Mouse (Mus musculus): Measurements from ENCODE around the gene Nhlrc4.

DNA sequence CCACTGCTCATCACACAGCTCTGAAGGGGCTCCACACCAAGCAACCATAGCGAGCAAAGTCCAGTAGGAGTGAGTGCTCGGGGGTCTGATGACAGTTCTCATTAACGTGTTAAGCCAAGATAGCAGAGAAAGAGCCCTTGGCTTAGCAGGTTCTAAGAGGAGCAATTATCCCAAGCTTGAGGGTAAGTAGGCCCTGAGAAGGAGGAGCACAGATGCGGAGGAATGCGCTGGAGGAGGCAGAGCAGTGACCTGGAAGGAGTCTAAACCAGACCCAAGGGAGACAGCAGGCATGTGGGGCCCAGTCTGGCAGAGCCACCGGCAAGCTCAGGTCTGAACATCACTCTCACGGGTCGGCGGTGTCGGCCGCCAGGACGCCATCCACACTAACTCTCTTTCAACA is 48.9 kb downstream of the Nhlrc4 start:
- TF ChIP-seq GATA1 (IDR thresholded peaks at IDR 0.05; ENCODE audit: low read length) = no peak
- TF ChIP-seq TAL1 (IDR thresholded peaks at IDR 0.05; ENCODE audit: low read length) = no peak
